Mouse (Mus musculus): ENCODE results near the gene Zfp710. TPM values are rescaled to one million over a fixed set of nuclear protein-coding genes. Genes with fewer than 3 reads are reported as not detected.

The Zfp710 gene
- polyA plus RNA-seq, 1 experiment from 2014 or later, result 27.9 TPM

DNA sequence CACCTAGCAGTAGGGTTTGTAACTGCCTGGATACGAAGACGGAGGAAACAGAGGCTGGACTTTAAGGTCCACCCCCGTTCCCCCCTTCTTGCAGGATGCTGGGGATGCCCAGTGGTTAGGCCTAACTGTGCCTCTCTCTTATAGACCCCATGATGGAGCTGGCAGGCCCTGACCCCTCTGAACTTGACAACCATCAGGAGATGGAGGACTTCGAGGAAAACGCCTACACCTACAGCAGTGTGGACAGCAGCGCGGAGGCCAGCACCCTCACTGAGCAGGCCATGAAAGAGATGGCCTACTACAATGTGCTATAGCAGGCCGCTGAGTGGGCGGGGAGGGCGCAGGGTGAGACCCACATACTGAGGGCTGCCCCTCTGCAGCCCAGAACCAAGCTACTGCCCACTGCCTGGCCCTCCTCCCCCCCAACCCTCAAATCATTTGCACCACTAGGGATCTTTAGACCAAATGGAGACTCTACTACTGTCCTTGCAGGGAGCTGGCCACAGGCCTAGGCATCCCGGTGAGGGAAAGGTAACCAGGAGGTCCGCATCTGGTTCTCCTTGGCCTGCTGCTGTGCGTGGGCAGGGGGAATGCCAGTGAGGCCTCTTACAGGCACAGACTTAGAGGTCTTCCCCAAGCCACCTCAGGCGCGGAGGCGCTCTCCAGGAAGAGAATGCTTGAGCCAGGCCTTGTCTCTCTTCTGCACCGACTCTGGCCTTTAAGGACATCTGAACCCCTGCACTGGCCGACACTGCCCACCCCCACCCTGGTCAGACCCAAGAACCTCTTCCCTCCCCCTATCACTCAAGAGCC is 65.8 kb downstream of the Zfp710 start:
- H3K27ac ChIP-seq (ENCODE audit: low read depth, low read length), result no peak overlapping the region
- H3K4me1 ChIP-seq (replicated peaks; ENCODE audit: control insufficient read depth, insufficient read depth, low read length), result no peaks in the 10 kb centered on the region
- H3K9ac ChIP-seq (ENCODE audit: low read length), result no peak overlapping the region
- DNase-seq (ENCODE audit: low spot score) (no peak), ATAC-seq (replicated peaks; ENCODE audit: low FRiP score) (no peak)
- H3K4me2 ChIP-seq (ENCODE audit: low read depth, low read length, severe bottlenecking), result no peak overlapping the region
- H3K4me3 ChIP-seq (ENCODE audit: low read depth, low read length), result no peak overlapping the region
- H3K9me3 ChIP-seq (ENCODE audit: control insufficient read depth, low read length), result no peaks in the 10 kb centered on the region
- H3K27me3 ChIP-seq (ENCODE audit: control insufficient read depth, insufficient read depth, low read length), result no peaks in the 10 kb centered on the region
- peaks cover 18% of the 10 kb centered on the region; the same call in 1 of the 2 replicates for H3K36me3 ChIP-seq (ENCODE audit: control insufficient read depth, insufficient read depth, low read length)
- WGBS, result 92% methylated on average over 18 of the region's 18 CpGs

DNA sequence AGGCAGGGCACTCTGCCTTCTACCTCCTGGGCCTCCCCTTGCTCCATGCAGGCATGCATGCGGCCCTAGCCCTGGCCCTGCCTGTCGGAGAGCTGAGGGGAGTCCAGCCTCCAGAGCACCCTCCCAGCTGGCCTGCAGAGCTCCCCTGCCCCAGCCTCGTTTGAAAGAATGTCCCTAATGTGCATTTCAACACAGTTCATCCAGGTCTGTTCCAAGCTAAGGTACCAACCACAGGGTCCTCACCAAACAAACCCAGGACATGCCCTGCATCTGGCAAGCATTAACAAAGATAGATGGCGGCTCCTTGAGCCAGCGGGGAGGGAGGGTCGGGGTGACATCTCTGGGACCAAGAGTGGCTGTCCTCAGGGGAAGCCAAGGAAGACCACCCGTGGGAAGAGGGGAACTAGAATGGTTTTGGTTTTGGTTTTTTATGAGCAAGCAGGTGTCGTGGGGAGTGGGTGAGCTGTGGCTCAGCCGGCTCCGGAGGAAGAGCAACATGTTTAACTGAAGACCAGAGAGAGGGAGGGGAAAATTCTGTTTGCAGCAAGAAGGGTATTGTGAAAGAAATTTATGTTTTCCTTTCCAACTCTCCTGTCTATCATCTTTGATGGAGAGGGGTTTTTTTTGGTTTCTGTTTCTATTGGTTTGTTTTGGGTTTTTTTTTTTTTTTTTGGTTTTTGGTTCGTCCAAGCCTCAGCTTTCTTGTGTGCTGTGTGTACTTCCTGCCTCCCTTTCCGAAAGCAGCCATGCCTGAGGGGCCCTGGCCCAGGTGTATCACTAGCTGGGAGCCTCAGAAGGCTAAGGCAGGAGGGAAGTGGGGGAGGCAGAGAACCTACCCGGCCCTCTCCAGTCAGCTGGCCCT is 66.6 kb downstream of the Zfp710 start:
- no peak overlapping the region for H3K27ac ChIP-seq (ENCODE audit: low read depth, low read length)
- no peak overlapping the region for H3K9ac ChIP-seq (ENCODE audit: low read length)
- no peak overlapping the region for H3K4me3 ChIP-seq (ENCODE audit: low read depth, low read length)
- no peaks in the 10 kb centered on the region for H3K4me1 ChIP-seq (replicated peaks; ENCODE audit: control insufficient read depth, insufficient read depth, low read length)
- ATAC-seq (replicated peaks; ENCODE audit: low FRiP score) (no peak), DNase-seq (ENCODE audit: low spot score) (no peak)
- H3K27me3 ChIP-seq (ENCODE audit: control insufficient read depth, insufficient read depth, low read length), result no peaks in the 10 kb centered on the region
- no peaks in the 10 kb centered on the region for H3K9me3 ChIP-seq (ENCODE audit: control insufficient read depth, low read length)
- H3K36me3 ChIP-seq (ENCODE audit: control insufficient read depth, insufficient read depth, low read length), result peaks cover 16% of the 10 kb centered on the region; the same call in 1 of the 2 replicates
- WGBS, result 72% methylated on average over 13 of the region's 13 CpGs
- no peak overlapping the region for H3K4me2 ChIP-seq (ENCODE audit: low read depth, low read length, severe bottlenecking)

GRCm38 (mm10) chr7:80091866-80092210 is 67.2 kb downstream of the Zfp710 start:
- Histone ChIP-seq H3K27ac (ENCODE audit: low read depth, low read length) (no peak overlapping the region), H3K4me1 (replicated peaks; ENCODE audit: control insufficient read depth, insufficient read depth, low read length) (no peaks in the 10 kb centered on the region), H3K9me3 (ENCODE audit: control insufficient read depth, low read length) (no peaks in the 10 kb centered on the region), H3K9ac (ENCODE audit: low read length) (no peak overlapping the region), H3K4me3 (ENCODE audit: low read depth, low read length) (no peak overlapping the region), H3K36me3 (ENCODE audit: control insufficient read depth, insufficient read depth, low read length) (peaks cover 14% of the 10 kb centered on the region; the same call in 1 of the 2 replicates), H3K4me2 (ENCODE audit: low read depth, low read length, severe bottlenecking) (no peak overlapping the region), H3K27me3 (ENCODE audit: control insufficient read depth, insufficient read depth, low read length) (no peaks in the 10 kb centered on the region)
- ATAC-seq (replicated peaks; ENCODE audit: low FRiP score) (no peak), DNase-seq (ENCODE audit: low spot score) (no peak)
- WGBS, result 84% methylated on average over 4 of the region's 4 CpGs

- no peak for DNase-seq (ENCODE audit: low spot score)
- Histone ChIP-seq H3K4me1 (replicated peaks; ENCODE audit: control insufficient read depth, insufficient read depth, low read length) (no peaks in the 10 kb centered on the region), H3K27ac (ENCODE audit: low read depth, low read length) (no peak overlapping the region), H3K27me3 (ENCODE audit: control insufficient read depth, insufficient read depth, low read length) (no peaks in the 10 kb centered on the region), H3K4me2 (ENCODE audit: low read depth, low read length, severe bottlenecking) (no peak overlapping the region), H3K36me3 (ENCODE audit: control insufficient read depth, insufficient read depth, low read length) (peaks cover 10% of the 10 kb centered on the region; the same call in 1 of the 2 replicates), H3K4me3 (ENCODE audit: low read depth, low read length) (no peak overlapping the region), H3K9ac (ENCODE audit: low read length) (no peak overlapping the region), H3K9me3 (ENCODE audit: control insufficient read depth, low read length) (no peaks in the 10 kb centered on the region)
- ATAC-seq (replicated peaks; ENCODE audit: low FRiP score), result no peak
- 86% methylated on average over 9 of the region's 9 CpGs for WGBS
Measured at GRCm38 (mm10) chr7:80092351-80093046, 67.9 kb downstream of the Zfp710 start.

DNA sequence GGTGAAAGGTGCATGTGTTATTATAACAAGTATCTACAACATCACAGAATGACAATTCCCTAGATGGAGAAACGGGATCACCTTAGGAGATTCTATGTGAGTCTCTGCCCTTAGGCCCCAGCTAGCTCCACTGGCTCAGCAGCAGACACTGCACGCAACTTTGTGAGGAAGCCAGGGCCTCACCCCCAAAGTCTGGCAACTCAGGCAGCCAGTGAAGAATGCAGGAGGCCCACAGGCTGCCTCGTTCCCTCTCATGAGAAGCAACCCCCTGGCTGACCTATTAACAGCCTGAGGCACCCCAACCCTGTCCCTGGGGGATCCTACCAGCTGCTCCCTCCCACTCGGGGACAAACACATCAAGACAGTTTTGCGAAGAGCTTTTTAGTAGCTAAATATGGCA is 69.9 kb downstream of the Zfp710 start:
- no peaks in the 10 kb centered on the region for H3K27me3 ChIP-seq (ENCODE audit: control insufficient read depth, insufficient read depth, low read length)
- WGBS, result 84% methylated on average over 5 of the region's 5 CpGs
- peaks cover 19% of the 10 kb centered on the region; the same call in 1 of the 2 replicates for H3K36me3 ChIP-seq (ENCODE audit: control insufficient read depth, insufficient read depth, low read length)
- no peak overlapping the region for H3K4me2 ChIP-seq (ENCODE audit: low read depth, low read length, severe bottlenecking)
- no peak for ATAC-seq (replicated peaks; ENCODE audit: low FRiP score)
- no peak overlapping the region for H3K9ac ChIP-seq (ENCODE audit: low read length)
- no peak for DNase-seq (ENCODE audit: low spot score)
- H3K4me3 ChIP-seq (ENCODE audit: low read depth, low read length), result no peak overlapping the region
- no peaks in the 10 kb centered on the region for H3K4me1 ChIP-seq (replicated peaks; ENCODE audit: control insufficient read depth, insufficient read depth, low read length)
- no peaks in the 10 kb centered on the region for H3K9me3 ChIP-seq (ENCODE audit: control insufficient read depth, low read length)
- no peak overlapping the region for H3K27ac ChIP-seq (ENCODE audit: low read depth, low read length)

DNA sequence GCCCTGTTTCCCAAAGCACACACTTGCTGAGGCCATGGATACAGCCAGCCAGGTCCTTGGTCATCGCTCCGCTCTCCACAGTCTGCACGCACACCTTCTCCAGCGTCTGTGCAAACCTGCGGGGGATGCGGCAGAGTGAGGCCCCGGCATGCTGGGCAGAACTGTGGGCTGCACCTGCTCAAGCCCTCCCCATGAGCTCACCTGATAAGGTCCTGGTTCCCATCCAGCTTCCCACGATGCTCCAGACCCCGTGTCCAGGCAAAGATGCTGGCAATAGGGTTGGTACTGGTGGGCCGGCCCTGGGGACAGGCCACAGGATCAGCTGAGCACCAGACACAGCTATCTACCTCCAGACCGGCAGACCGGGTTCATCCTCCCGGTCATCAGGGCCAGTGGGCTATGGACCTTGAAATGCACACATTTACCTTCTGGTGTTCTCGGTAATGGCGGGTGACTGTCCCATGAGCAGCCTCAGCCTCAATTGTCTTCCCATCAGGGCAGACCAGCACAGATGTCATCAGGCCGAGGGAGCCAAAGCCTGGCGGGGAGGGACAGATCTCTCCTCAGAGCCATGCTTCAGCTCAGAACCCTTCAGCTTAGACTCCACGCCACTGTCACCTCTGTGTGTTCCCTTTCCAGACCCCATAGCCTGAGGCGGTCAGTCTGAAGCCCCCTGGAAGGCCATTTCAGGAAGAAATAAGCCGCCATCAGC is 71.1 kb downstream of the Zfp710 start:
- Histone ChIP-seq H3K4me3 (ENCODE audit: low read depth, low read length) (no peak overlapping the region), H3K36me3 (ENCODE audit: control insufficient read depth, insufficient read depth, low read length) (peaks cover 28% of the 10 kb centered on the region), H3K4me2 (ENCODE audit: low read depth, low read length, severe bottlenecking) (no peak overlapping the region), H3K9ac (ENCODE audit: low read length) (no peak overlapping the region), H3K9me3 (ENCODE audit: control insufficient read depth, low read length) (no peaks in the 10 kb centered on the region), H3K4me1 (replicated peaks; ENCODE audit: control insufficient read depth, insufficient read depth, low read length) (no peaks in the 10 kb centered on the region), H3K27me3 (ENCODE audit: control insufficient read depth, insufficient read depth, low read length) (no peaks in the 10 kb centered on the region), H3K27ac (ENCODE audit: low read depth, low read length) (no peak overlapping the region)
- DNase-seq (ENCODE audit: low spot score) (no peak), ATAC-seq (replicated peaks; ENCODE audit: low FRiP score) (no peak)
- 95% methylated on average over 20 of the region's 20 CpGs for WGBS

GRCm38 (mm10) chr7:80098389-80098976 is 73.9 kb downstream of the Zfp710 start:
- H3K36me3 ChIP-seq (ENCODE audit: control insufficient read depth, insufficient read depth, low read length), result peaks cover 28% of the 10 kb centered on the region
- H3K9ac ChIP-seq (ENCODE audit: low read length), result no peak overlapping the region
- no peaks in the 10 kb centered on the region for H3K9me3 ChIP-seq (ENCODE audit: control insufficient read depth, low read length)
- WGBS, result 94% methylated on average over 13 of the region's 13 CpGs
- H3K27me3 ChIP-seq (ENCODE audit: control insufficient read depth, insufficient read depth, low read length), result no peaks in the 10 kb centered on the region
- no peak overlapping the region for H3K4me3 ChIP-seq (ENCODE audit: low read depth, low read length)
- no peak for ATAC-seq (replicated peaks; ENCODE audit: low FRiP score)
- no peak overlapping the region for H3K27ac ChIP-seq (ENCODE audit: low read depth, low read length)
- H3K4me1 ChIP-seq (replicated peaks; ENCODE audit: control insufficient read depth, insufficient read depth, low read length), result no peaks in the 10 kb centered on the region
- H3K4me2 ChIP-seq (ENCODE audit: low read depth, low read length, severe bottlenecking), result no peak overlapping the region
- no peak for DNase-seq (ENCODE audit: low spot score)

- Histone ChIP-seq H3K36me3 (ENCODE audit: control insufficient read depth, insufficient read depth, low read length) (peaks cover 21% of the 10 kb centered on the region), H3K27me3 (ENCODE audit: control insufficient read depth, insufficient read depth, low read length) (no peaks in the 10 kb centered on the region), H3K27ac (ENCODE audit: low read depth, low read length) (no peak overlapping the region), H3K9me3 (ENCODE audit: control insufficient read depth, low read length) (no peaks in the 10 kb centered on the region; the same call in 1 of the 2 replicates), H3K4me1 (replicated peaks; ENCODE audit: control insufficient read depth, insufficient read depth, low read length) (no peaks in the 10 kb centered on the region), H3K9ac (ENCODE audit: low read length) (no peak overlapping the region), H3K4me3 (ENCODE audit: low read depth, low read length) (no peak overlapping the region), H3K4me2 (ENCODE audit: low read depth, low read length, severe bottlenecking) (no peak overlapping the region)
- ATAC-seq (replicated peaks; ENCODE audit: low FRiP score) (no peak), DNase-seq (ENCODE audit: low spot score) (no peak)
- 91% methylated on average over 3 of the region's 3 CpGs for WGBS
Measured at GRCm38 (mm10) chr7:80103335-80103734, 78.7 kb downstream of the Zfp710 start.

All from forebrain, embryonic 11.5 days (tissue).